Mouse (Mus musculus) olfactory bulb, adult 2 months (tissue): ENCODE measurements at regions not wholly inside any gene's neighbourhood (a gene's known extent, or its start where the extent isn't known, plus 50 kb on each side); places are given as distances from the start of the nearest gene placed in this dataset.

Experiments
- H3K27ac ChIP-seq: fragments of 200-500 bp; 2 replicates; pipeline ENCODE4 v1.5.1; 2012; ENCODE audit warnings: low read depth, low read length; ENCODE audit not compliant: insufficient read depth
- H3K4me1 ChIP-seq: fragments of 200-500 bp; 2 replicates; pipeline ENCODE4 v1.6.1; 2012; ENCODE audit warnings: low read length; ENCODE audit not compliant: control insufficient read depth, insufficient read depth
- H3K4me3 ChIP-seq: fragments of 200-500 bp; 2 replicates; pipeline ENCODE4 v1.5.1; 2012; ENCODE audit warnings: mild to moderate bottlenecking, low read depth, low read length, moderate library complexity; ENCODE audit not compliant: insufficient read depth
- CTCF ChIP-seq: fragments of 200-500 bp; IDR thresholded peaks from 2 replicates; pipeline ENCODE4 v1.5.1; 2012; ENCODE audit warnings: low read depth, mild to moderate bottlenecking, low read length, moderate library complexity; ENCODE audit not compliant: insufficient read depth
- POLR2A ChIP-seq: fragments of 200-500 bp; IDR thresholded peaks from 2 replicates; pipeline ENCODE4 v1.6.1; 2012; ENCODE audit warnings: mild to moderate bottlenecking, low read depth, low read length, moderate library complexity; ENCODE audit not compliant: insufficient read depth
- WGBS: fragments of 180-500 bp; shearing (Covaris S2); methylation state at CpG from one replicate; pipeline ENCODE4 v1.1.7; 2018; 5-methylcytosine and 5-hydroxymethylcytosine counted together

- peak overlapping the region; percentile 57 for H3K4me3 ChIP-seq
- TF ChIP-seq POLR2A (no peak), CTCF (no peak)
- H3K27ac ChIP-seq: no peak overlapping the region; the same call in 1 of the 2 replicates
- peaks cover 8% of the 10 kb centered on the region for H3K4me1 ChIP-seq
- 35% methylated on average over 16 of the region's 16 CpGs for WGBS
Measured at GRCm38 (mm10) chr17:29437535-29438324, 52.8 kb upstream of the Pim1 start.

GRCm38 (mm10) chr17:29438347-29439235, 52.0 kb upstream of the Pim1 start:
- Histone ChIP-seq H3K27ac (no peak overlapping the region), H3K4me3 (no peak overlapping the region), H3K4me1 (peaks cover 8% of the 10 kb centered on the region)
- WGBS: 21% methylated on average over 17 of the region's 17 CpGs
- TF ChIP-seq POLR2A: no peak
- no peak for TF ChIP-seq CTCF

- Histone ChIP-seq H3K4me3 (no peak overlapping the region), H3K27ac (no peak overlapping the region), H3K4me1 (peaks cover 8% of the 10 kb centered on the region)
- 89% methylated on average over 4 of the region's 4 CpGs for WGBS
- TF ChIP-seq CTCF (no peak), POLR2A (no peak)
Measured at GRCm38 (mm10) chr17:29439992-29440391, 50.6 kb upstream of the Pim1 start.

- Histone ChIP-seq H3K4me1 (peaks cover 8% of the 10 kb centered on the region), H3K27ac (no peak overlapping the region), H3K4me3 (no peak overlapping the region)
- no peak for TF ChIP-seq POLR2A
- no peak for TF ChIP-seq CTCF
Measured at GRCm38 (mm10) chr17:29440490-29440889, 50.1 kb upstream of the Pim1 start.
